Mouse (Mus musculus) kidney, postnatal 14 days (tissue): ENCODE results near the gene Il3.

Experiments used
- DNase-seq: peaks from one replicate; pipeline ENCODE4 v3.0.0; 2022; ENCODE audit warnings: mixed read lengths

Gene Il3

GRCm38 (mm10) chr11:54271437-54271949 is 4.4 kb upstream of the Il3 start:
- DNase-seq: no peak

DNA sequence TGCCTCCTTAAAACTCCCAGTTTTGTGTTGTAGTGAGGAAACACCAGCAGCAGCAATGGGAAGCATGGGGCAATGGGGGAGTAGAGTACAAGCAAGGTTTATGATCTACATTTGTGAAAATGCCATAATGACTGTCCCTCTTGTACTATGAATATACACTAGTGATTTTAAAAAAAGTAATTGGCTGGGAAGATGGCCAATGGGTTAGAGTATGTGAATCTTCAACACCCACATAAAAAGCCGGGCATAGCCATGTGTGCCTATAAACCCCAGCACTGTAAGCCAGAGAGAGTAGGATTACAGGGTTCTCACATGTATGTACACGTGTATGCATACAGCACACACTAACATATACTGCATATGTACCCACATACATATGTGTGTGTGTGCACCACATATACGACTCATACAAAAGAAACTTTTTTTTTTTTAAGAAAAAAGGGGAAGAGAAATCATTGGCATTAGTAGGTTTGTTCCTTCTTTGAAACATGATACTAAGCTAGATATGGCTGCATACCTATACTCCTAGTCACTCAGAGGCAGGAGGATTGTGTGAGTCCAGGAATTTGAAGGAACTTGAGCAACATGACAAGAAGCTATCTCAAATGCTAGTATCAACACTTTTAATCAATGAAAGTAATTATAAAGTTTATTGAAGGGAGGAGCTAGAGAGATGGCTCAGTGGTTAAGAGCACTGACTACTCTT is 2.3 kb upstream of the Il3 start:
- no peak for DNase-seq

DNA sequence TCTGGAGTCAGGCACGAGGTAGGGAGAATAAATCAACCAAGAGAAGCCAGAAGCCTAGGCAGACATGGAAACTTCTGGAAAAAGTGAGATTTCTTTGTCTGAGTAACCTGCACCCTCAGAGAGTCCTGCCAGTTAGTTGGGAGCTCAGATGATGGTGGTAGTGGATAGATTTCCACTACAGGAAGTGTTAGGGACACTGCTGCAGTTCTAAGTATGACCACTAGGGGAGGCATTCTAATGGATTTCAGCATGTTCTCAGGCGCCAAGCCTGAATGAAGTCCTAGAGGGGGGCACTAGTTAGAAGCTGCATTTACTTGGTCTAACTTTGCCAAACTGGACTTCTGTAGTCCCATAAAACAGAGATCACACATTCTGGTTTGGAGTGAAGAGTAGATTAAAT is 2.5 kb downstream of the Il3 start:
- DNase-seq: peak; percentile 46

GRCm38 (mm10) chr11:54263405-54264031 is 3.6 kb downstream of the Il3 start:
- no peak for DNase-seq

- peak; percentile 75 for DNase-seq
These were observed 10.3 kb downstream of the Il3 start for GRCm38 (mm10) chr11:54256624-54257376.

- no peak for DNase-seq
These were observed 13.0 kb downstream of the Il3 start for GRCm38 (mm10) chr11:54254114-54254513.

- DNase-seq: no peak
These were observed 16.5 kb downstream of the Il3 start for GRCm38 (mm10) chr11:54250575-54250974.

GRCm38 (mm10) chr11:54249748-54250147 is 17.3 kb downstream of the Il3 start:
- no peak for DNase-seq

GRCm38 (mm10) chr11:54248940-54249717 is 17.9 kb downstream of the Il3 start, which contains the start of gene Csf2:
Csf2 (minus strand) TSS chr11:54249667.
- no peak for DNase-seq

GRCm38 (mm10) chr11:54247251-54247950 is 19.7 kb downstream of the Il3 start:
- DNase-seq: no peak

DNA sequence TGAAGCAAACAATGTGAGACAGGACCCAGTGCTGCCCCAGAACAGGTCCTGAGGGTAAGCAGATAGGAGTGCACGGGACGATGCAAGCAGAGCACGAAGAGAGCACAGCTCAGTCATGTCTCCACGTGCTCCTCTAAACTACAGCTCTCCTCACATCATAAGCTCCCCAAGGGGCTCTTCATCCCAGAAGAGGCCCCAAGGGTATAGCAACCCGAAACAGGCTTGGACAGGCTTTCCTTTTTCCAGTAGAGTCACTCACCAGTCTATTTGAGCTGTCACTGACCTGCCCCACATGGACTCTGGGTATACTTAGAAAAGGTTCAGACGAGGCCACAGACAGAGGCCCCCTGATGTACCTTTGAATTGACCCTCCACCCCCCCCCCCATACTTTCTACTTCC is 22.6 kb downstream of the Il3 start:
- DNase-seq: no peak

GRCm38 (mm10) chr11:54242494-54242893 is 24.6 kb downstream of the Il3 start:
- no peak for DNase-seq

- DNase-seq: no peak
These were observed 30.1 kb downstream of the Il3 start for GRCm38 (mm10) chr11:54236939-54237338.

DNA sequence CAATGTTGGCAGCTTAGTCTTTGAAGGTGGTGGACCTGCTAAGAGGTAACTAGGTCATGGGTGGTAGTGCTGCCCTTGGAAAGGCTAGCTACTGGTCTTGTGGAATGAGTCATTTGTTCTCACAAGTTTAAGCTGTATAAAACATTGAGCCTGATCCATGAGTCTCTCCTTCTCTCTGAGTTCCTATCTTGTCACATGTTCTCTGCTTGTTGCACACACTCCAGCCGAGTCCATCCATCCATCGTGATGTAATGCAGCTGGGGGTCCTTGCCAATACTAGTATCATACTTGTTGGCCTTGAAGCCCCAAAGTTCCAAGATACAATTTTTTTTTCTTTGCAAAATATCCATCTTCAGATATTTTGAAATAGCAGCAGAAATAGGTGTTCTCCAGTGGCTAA is 39.6 kb downstream of the Il3 start:
- no peak for DNase-seq

DNA sequence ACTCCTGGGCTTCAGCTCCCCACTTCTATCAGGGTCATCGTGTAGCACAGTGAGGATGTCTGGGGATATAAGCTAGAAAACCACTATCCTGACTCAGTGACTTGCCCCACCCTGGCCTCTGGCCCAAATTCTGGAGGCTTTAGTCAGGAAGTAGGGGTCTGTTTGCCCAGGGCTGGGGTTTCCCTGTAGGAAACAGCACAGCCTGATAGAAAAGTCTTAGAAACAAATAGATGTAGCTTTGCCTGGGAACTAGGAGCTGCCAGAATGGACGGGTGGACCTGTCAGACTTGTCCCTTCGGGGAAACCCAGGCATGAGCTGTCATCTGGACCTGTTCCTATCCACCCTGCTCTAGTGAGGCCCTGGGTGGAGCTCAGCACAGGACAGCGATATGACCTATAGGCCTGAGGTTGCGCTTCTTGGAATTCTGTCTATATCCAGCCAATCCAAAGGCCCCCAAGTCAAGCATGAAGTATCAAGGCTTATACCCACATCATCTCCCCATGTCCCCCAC is 42.5 kb downstream of the Il3 start:
- DNase-seq: no peak

DNA sequence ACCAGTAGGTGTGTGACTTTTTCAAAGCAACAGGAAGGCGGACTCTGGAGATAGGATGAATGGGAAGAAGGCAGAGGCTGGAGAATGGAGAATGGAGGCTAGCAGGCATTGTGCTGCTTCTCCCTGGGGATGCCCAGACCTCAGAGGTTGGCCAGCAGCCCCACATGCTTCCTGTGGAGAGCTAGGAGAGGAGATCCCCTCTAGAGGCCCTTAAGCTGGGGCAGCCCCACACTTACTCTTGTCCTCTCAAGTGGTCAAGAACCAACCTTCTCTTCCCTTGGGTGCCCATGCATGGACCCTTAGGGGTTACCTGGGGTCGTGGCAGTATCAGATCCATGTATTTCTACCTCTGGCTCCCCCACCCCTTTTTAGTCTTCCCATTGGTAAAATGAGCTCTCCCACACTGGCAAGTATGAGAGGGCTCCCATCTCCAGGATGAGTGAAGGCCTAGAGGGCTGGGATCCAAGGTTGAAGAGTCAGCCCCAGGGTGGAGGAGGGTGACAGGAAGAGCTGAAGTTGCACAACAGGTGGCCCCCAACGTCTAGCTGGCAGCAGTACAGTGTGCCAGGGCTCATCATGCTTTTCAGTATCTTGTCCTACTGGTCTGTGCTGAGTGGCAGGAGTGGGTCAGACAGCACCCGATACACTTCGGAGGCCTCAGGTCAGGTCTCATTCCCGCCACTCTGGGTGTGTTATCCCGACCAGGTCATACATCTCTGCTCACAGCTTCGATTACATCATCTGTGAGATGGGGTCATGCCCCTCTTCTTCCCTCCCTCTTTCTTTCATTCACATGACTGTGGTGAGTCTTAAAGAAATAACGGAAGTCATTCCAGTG is 43.2 kb downstream of the Il3 start:
- DNase-seq: no peak

GRCm38 (mm10) chr11:54219903-54220740 is 47.0 kb downstream of the Il3 start:
- no peak for DNase-seq

GRCm38 (mm10) chr11:54219191-54219590 is 47.9 kb downstream of the Il3 start:
- DNase-seq: no peak

DNA sequence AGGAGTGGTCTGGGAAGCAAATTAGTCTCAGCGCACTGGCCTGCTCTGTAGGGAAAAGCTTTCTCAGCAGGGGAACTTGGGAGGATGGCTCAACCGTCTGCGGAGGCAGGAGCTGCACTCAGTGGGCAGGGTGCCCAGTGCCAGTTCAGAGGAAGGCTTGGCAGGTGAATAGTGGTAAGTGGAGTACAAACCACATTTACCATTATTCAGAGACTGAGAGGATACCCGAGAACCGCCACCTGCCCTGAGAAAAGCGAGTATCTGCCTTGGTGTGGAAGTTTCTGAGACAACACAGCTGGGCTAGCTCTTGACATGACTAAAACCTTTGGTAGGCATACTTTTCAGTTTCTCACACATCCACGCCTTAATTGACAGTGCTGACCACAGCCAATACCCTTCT is 49.7 kb downstream of the Il3 start:
- no peak for DNase-seq

- DNase-seq: no peak
These were observed 51.0 kb downstream of the Il3 start for GRCm38 (mm10) chr11:54216091-54216490.
